Mouse (Mus musculus): ENCODE measurements around the gene Coa4. TPM values are rescaled to one million over a fixed set of nuclear protein-coding genes. Genes with fewer than 3 reads are reported as not detected.

The Coa4 gene
- total RNA-seq, 1 experiment from 2014 or later = 7.8 TPM

- ATAC-seq (replicated peaks in 1 of 2; ENCODE audit: insufficient read depth in 1 of 2, low FRiP score in 2 of 2, low TSS enrichment in 1 of 2, low read depth in 1 of 2, poor library complexity in 2 of 2, severe bottlenecking in 2 of 2) = peak; percentile 98 to 99
These were observed 45.9 kb downstream of the Coa4 start for GRCm38 (mm10) chr7:100582727-100583236.

- ATAC-seq (replicated peaks in 1 of 2; ENCODE audit: insufficient read depth in 1 of 2, low FRiP score in 2 of 2, low TSS enrichment in 1 of 2, low read depth in 1 of 2, poor library complexity in 2 of 2, severe bottlenecking in 2 of 2) = no peak
These were observed 52.9 kb downstream of the Coa4 start for GRCm38 (mm10) chr7:100589816-100590215.

Other genes with a start within 250 kb of the Coa4 start
- gene C2cd3, start 164.8 kb upstream of the Coa4 start, total RNA-seq (2017) = 35.1 and 36.7 TPM in 2 replicates
- 65.2 and 70.2 TPM in 2 replicates for gene Ppme1, start 164.8 kb upstream of the Coa4 start, total RNA-seq (2017)
- gene Ucp3, start 64.1 kb upstream of the Coa4 start, total RNA-seq (2017) = not detected in 2 replicates
- 97.0 and 115 TPM in 2 replicates for gene Ucp2, start 43.7 kb upstream of the Coa4 start, total RNA-seq (2017)
- 0.25 and 0.38 TPM in 2 replicates for gene Dnajb13, start 22.1 kb upstream of the Coa4 start, total RNA-seq (2017)
- gene Rab6a, start 70.3 kb downstream of the Coa4 start, total RNA-seq (2017) = 55.2 and 67.8 TPM in 2 replicates
- gene Mrpl48, start 71.2 kb downstream of the Coa4 start, total RNA-seq (2017) = 90.1 and 90.3 TPM in 2 replicates
- not detected in 2 replicates for gene Plekhb1, start 125.3 kb downstream of the Coa4 start, total RNA-seq (2017)
- gene Fam168a, start 169.6 kb downstream of the Coa4 start, total RNA-seq (2017) = 18.6 and 19.3 TPM in 2 replicates

Data from hematopoietic stem cell, adult 5-6 weeks (primary cell).